Mouse (Mus musculus) E14TG2a.4 (cell line): ENCODE data around the gene Ctnnb1.

Experiments used
- CTCF ChIP-seq: conservative IDR thresholded peaks from 2 replicates; pipeline ENCODE4 v1.5.1; 2014; ENCODE audit warnings: low read length
- NANOG ChIP-seq: IDR thresholded peaks from 2 replicates; pipeline ENCODE4 v1.6.1; 2014; ENCODE audit warnings: borderline replicate concordance, low read length, mixed read lengths

DNA sequence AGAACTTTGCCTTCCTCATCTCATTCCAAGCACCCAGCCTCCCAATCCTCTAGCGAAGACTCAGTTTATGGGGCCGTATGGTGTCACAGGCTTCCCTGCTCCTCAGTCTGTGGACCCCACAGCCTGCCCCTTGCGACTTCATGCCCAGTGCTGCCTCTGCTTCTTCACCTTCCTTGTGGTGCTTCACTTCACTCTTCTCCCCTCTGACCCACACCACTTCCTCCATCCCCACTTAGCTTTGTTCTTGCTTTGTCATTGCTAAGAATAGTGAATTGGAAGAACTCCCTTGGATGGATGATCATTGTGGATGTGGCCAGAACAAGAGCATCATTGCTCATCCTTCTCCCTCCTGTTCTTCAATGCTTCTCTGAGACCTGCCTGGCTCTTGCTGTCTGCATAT is 11.8 kb downstream of the Ctnnb1 start:
- TF ChIP-seq CTCF (no peak), NANOG (no peak)
